Mouse (Mus musculus) lung, adult 2 months (tissue): ENCODE results near the gene Parvb. TPM values are rescaled to one million over a fixed set of nuclear protein-coding genes. Genes with fewer than 3 reads are reported as not detected.
A peak's percentile ranks its signal among the peaks of the same experiment; 100 is the strongest.

ENCODE experiments used
- DNase-seq: peaks from one replicate; pipeline ENCODE4 v3.0.0; 2022
- H3K4me1 ChIP-seq: fragments of 200-500 bp; 2 replicates; pipeline ENCODE4 v1.6.1; 2011; ENCODE audit warnings: low read length; ENCODE audit not compliant: control insufficient read depth, insufficient read depth
- H3K4me3 ChIP-seq: fragments of 200-500 bp; replicated peaks from 2 replicates; pipeline ENCODE3; 2011; ENCODE audit warnings: low read depth, mild to moderate bottlenecking, control low read depth, low read length; ENCODE audit errors: extremely low read depth
- CTCF ChIP-seq: fragments of 200-500 bp; IDR thresholded peaks from 2 replicates; pipeline ENCODE4 v1.5.1; 2011; ENCODE audit warnings: mild to moderate bottlenecking, low read length, control low read depth; ENCODE audit not compliant: insufficient read depth
- POLR2A ChIP-seq: fragments of 200-500 bp; IDR thresholded peaks from 2 replicates; pipeline ENCODE4 v1.6.1; 2011; ENCODE audit warnings: low read depth, mild to moderate bottlenecking, control low read depth, low read length, borderline replicate concordance; ENCODE audit errors: extremely low read depth
- WGBS: fragments of 180-500 bp; shearing (Covaris S2); methylation state at CpG from one replicate; pipeline ENCODE4 v1.1.7; 2018; 5-methylcytosine and 5-hydroxymethylcytosine counted together
- polyA plus RNA-seq: library from polyadenylated mRNA; depleted of rRNA; stranded (reverse); fragments of >200 nt; gene quantifications from 2 replicates; pipeline ENCODE4 v1.2.3, GENCODE M21; 2012

Parvb gene
- polyA plus RNA-seq, 1 experiment: 47.5 TPM

DNA sequence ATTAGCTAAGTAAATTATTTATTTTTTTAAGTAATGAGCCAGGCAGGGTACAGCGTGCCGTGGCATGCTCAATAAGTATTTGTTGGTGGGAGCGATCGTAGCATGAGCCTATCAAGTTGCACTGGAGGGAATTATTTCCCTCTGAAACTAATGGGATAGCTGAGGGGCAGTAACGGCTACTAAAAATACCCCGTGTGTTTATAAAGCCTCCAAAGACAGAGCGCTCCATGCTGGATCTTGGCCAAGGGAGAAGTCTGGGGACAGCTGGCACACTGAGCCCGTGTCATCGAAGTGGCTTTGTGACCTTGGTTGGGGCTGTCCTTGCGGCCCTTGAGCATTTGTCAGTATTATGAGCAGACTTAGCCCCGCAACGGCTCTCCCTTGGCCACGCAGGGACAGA, 19.4 kb downstream of the Parvb start:
- Histone ChIP-seq H3K4me1 (peaks cover 22% of the 10 kb centered on the region), H3K4me3 (no peak overlapping the region)
- WGBS: 43% methylated on average over 13 of the region's 13 CpGs
- no peak for TF ChIP-seq POLR2A
- no peak for TF ChIP-seq CTCF
- DNase-seq: no peak

DNA sequence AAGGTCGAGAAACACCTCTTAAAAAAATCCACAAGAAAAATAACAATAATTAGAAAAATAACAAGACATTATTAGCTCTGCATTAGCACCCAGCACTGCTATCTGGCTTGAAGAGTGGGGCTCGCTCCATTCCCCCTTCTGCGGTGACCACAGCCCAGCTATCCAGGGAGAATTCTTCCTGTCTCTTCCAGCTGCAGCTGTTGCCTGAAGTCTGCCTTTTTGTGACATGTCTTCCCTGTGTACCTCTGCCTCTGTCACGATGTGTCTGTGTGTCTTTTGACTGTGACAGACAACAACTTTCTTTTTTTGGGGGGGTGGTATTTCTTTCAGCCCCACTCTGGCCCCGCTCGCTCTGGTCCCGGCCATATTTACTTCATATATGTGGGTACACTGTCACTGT, 20.8 kb downstream of the Parvb start:
- Histone ChIP-seq H3K4me1 (peaks cover 23% of the 10 kb centered on the region), H3K4me3 (no peak overlapping the region)
- no peak for DNase-seq
- WGBS: 88% methylated on average over 7 of the region's 7 CpGs
- TF ChIP-seq POLR2A (no peak), CTCF (no peak)

DNA sequence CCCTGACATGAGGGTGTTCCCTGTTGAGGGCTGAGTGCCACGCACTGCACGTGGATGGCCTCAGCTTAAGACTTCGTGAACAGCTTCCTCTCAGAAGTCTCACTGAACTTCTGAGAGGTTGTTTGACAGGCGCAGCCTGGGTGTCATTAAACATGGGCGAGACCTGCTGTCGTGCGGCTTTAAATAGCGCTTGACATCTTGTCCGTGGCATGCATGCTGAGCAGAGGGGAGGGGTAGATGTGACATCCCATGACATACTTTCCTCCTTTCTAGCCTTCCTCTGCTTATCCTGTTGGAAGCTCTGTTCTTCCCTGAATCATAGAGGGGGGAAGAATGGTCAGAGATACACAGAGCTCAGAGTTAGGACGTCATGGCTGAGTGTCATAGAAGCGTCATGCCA, 21.9 kb downstream of the Parvb start:
- no peak for DNase-seq
- Histone ChIP-seq H3K4me3 (no peak overlapping the region), H3K4me1 (peaks cover 26% of the 10 kb centered on the region)
- TF ChIP-seq CTCF (no peak), POLR2A (no peak)
- 25% methylated on average over 11 of the region's 11 CpGs for WGBS

DNA sequence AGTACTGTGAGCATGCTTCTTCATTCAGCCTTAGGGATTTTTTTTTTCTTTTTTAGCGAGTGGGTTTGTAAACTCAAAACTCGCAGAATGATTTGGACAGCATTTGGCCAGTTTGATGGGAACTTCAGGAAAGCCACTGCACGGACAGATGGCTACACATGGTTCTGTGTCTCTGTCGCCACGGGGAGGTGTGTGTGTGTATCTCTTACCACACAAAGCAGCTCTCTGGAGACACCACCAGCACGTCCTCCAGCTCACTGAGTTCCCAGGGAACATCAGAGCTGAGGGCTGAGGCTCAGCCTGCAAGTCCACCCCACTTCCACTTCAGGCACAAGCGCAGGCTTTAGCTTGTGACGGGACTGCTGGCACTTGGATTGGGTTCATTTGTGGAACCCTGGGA, 22.5 kb downstream of the Parvb start:
- no peak for TF ChIP-seq POLR2A
- no peak for TF ChIP-seq CTCF
- 42% methylated on average over 8 of the region's 8 CpGs for WGBS
- H3K4me3 ChIP-seq: no peak overlapping the region
- peaks cover 26% of the 10 kb centered on the region for H3K4me1 ChIP-seq
- DNase-seq: no peak

DNA sequence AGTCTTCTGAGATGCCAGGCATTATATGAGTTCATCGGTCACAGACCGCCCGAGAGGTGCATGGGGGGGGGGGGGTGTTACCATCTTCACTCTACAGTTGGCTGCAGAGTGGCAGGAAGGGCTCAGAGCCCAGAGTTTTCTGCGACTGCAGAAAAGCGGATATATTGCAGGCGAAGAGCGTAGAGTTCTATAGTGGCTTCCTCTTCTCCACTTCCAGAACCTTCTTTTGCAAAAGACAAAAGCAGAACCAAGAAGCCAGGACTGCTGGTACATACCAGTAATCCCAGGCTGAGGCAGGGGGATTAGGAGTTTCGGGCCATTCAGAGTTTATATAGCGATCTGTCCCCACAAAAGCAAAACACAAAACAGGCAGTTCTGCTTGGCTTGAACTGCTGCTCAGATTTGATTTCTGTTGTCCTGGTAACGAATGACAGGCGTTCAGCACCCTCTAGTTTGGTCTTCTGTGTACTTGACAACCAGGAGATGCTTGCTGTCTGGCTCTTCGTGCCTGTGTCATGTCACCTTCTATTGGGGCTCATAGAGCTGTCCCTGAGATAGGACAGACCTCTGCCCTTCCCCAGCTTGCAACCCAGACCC, 24.5 kb downstream of the Parvb start:
- DNase-seq: no peak
- Histone ChIP-seq H3K4me1 (peaks cover 22% of the 10 kb centered on the region), H3K4me3 (no peak overlapping the region)
- 65% methylated on average over 12 of the region's 12 CpGs for WGBS
- TF ChIP-seq POLR2A (no peak), CTCF (no peak)

DNA sequence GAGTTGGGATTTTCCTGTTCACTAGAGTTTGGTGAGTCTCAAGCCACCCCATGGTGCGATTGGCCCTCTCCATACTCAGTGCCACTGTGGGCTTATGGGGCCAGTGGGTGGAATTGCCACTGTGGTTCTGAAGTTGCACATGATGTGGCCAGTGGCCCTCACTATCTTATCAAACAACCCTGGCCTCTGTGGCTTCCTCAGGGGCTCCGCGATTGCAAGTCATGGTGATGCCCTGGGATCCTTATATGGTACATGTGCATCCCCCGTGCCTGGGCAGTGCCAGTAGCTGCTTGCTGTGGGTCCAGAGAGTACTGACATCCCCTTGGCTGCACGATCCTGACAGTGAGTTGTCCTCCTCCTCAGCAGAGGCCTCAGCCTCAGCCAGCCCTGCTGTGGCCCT, 25.0 kb downstream of the Parvb start:
- 70% methylated on average over 5 of the region's 5 CpGs for WGBS
- TF ChIP-seq POLR2A (no peak), CTCF (no peak)
- DNase-seq: no peak
- peaks cover 22% of the 10 kb centered on the region for H3K4me1 ChIP-seq
- no peak overlapping the region for H3K4me3 ChIP-seq

DNA sequence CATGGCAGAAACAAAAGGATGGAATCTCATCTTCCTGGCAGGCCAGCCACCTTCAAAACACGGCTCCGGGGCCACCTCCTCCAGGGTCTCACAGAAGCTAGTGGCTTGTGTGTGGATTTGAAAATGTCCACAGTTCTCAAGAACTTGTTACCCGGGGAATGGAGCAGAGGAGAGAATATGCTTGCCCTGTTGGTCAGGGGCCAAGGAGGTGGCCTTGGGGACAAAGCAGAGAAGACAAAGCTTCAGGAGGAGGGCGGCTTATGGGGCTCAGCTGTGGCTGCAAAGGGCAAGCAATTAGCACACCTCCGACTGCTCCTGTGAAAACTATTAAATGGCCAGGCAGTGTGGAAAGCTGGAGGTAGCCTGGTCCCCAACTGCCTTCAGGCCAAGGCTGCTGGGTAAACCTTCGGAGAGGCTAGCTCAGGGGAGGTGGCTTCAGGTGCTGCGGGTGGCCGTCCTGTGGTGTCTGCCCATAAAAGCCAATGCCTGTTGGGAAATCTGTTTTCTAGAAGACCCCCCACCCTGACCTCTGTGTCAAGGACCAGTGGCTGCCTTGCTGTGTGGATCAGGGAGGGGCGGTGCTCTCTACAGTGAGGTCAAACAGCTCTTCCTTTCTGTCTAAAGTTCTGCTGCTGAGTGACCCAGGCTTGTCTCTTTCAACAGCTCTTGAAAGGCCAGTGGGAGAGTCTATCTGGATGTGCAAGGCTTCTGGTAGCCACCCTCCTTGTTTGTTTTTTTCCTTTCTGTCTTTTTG, 26.9 kb downstream of the Parvb start:
- no peak for DNase-seq
- 76% methylated on average over 9 of the region's 9 CpGs for WGBS
- H3K4me3 ChIP-seq: no peak overlapping the region
- TF ChIP-seq POLR2A (no peak), CTCF (no peak)
- peaks cover 16% of the 10 kb centered on the region for H3K4me1 ChIP-seq

DNA sequence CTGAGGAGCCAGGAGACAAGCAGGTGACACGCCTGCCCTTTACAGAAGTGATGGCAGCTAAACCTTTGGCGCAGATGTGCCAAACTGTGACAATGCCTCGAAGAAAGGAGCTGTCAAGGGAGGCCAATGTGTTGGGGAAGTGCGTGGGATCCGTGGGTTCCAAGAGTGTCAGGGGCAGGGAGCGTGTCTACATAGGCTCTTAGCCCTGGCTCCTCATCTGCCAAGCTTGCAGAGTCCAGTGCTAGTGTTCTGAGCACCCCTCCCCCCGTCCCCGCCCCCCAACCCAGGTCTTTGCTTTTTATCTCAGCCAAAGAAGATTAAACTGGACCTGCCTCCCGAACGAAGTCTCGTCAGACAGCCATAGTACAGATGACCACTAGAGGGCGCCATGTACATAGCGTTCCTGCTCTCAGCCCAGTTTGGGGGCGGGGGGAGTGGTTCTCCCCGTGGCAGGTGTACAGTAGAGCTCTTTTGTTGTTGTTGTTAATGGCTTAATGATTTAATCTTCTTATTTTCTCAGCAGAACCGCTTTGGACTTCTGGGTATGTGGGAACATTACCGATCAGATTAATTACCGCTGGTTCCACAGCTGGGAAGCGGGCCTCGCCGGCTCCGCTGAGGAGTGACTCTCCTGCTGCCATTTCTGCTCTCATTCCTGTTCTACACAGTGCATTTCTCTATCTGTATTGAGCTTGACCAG, 28.4 kb downstream of the Parvb start:
- no peak overlapping the region for H3K4me3 ChIP-seq
- WGBS: 42% methylated on average over 22 of the region's 22 CpGs
- peaks cover 10% of the 10 kb centered on the region for H3K4me1 ChIP-seq
- no peak for TF ChIP-seq POLR2A
- peak; percentile 87 for TF ChIP-seq CTCF
- peak; percentile 59 for DNase-seq

DNA sequence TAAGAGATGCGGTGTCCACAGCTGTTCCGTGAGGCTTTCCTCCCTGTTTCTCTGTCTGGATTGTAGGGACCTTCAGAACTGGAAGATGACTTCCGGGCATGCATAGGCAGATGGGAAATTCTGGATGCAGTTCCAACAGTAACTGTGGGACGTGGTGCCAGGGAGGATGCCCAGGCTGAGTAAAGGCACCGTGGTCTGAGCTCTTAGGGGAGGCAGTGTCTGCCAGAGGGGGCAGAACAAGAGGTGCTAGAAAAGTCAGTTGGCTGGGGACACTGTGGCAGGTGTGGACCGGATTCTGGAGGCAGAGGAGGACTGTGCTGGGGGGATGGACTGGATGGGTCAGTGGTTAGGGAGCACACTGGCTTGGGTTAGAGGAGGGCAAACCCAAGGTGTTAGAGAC, 30.8 kb downstream of the Parvb start:
- 90% methylated on average over 6 of the region's 6 CpGs for WGBS
- no peak for TF ChIP-seq CTCF
- no peak for TF ChIP-seq POLR2A
- Histone ChIP-seq H3K4me3 (no peak overlapping the region), H3K4me1 (peaks cover 5% of the 10 kb centered on the region)
- no peak for DNase-seq
